Mouse (Mus musculus) lung, adult 18-20 months (tissue): ENCODE measurements at regions not wholly inside any gene's neighbourhood (a gene's known extent, or its start where the extent isn't known, plus 50 kb on each side); places are given as distances from the start of the nearest gene placed in this dataset.
"Not testable (repeated sequence)": the region's sequence is repeated elsewhere in the genome, so short reads cannot be mapped to it uniquely, and the experiment has no call there.

Experiments used
- DNase-seq, 2 experiments: peaks; one replicate each; pipeline ENCODE4 v3.0.0; 2022; ENCODE audit warnings: mixed read lengths in 2 of 2

- no peak for DNase-seq
Measured at GRCm38 (mm10) chr10:35503328-35503727, 208.4 kb downstream of the Amd2 start.

- DNase-seq = no peak
Measured at GRCm38 (mm10) chr10:35502620-35503019, 209.1 kb downstream of the Amd2 start.

GRCm38 (mm10) chr10:35502075-35502474 lies 209.6 kb downstream of the Amd2 start:
- DNase-seq = no peak

GRCm38 (mm10) chr10:35478786-35479185 lies 232.9 kb downstream of the Amd2 start:
- DNase-seq = not testable (repeated sequence)

GRCm38 (mm10) chr10:35446471-35446870 lies 265.2 kb downstream of the Amd2 start:
- no peak for DNase-seq

- peak; percentile 30 to 40 for DNase-seq
Measured at GRCm38 (mm10) chr10:35444916-35445315, 266.8 kb downstream of the Amd2 start.

- no peak for DNase-seq
Measured at GRCm38 (mm10) chr10:35443911-35444310, 267.8 kb downstream of the Amd2 start.
